Mouse (Mus musculus) adrenal gland, adult (tissue): ENCODE data around the gene Defb47.
A peak's percentile ranks its signal among the peaks of the same experiment; 100 is the strongest.

Experiments used
- DNase-seq, 2 experiments: peaks; one replicate each; pipeline ENCODE4 v3.0.0; 2022 to 2023; ENCODE audit warnings: low spot score in 1 of 2; ENCODE audit not compliant: inconsistent age in 2 of 2

Gene Defb47

DNA sequence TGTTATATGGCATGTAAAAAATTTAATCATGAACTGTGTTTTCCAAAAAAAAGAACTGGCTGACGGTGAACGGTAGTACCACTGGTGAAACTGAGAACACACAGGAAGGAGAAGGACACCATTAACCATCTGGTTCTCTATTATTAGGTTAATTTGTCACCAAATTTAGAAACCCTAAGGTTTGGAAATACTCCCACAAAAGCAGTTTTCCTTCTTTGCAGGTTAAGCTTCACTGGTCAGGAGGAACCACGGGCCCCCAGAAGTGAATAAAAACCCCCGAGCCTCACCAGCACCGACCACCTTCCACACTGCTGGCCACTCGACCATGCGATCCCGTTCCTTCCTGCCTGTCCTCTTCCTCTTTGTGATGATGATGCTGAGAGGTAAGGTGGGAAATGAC is at the start of gene Defb47:
Gene Defb47, plus strand, starts transcription at position 301 of the 400 bp plus-strand sequence.
- DNase-seq: no peak

DNA sequence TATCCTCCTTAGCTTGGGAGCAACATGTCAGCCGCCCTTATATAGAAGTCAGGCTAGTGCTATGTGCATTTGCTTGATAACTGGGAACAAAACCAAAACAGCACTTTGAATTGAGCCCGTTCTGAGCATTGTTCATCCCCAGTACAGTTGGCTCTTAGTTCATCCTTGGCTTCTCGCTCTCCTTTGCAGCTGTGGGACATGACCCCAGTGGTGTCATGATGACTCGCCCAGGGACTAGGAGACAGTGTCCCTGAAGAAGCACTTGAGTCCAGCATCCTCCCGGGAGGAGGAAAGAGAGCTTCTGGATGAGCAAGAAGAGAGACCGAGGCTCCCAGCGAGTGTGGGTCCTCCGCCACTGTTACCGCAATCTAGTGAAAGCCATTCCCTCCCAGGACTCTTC is 41.8 kb upstream of the Defb47 start:
- DNase-seq: no peak

DNA sequence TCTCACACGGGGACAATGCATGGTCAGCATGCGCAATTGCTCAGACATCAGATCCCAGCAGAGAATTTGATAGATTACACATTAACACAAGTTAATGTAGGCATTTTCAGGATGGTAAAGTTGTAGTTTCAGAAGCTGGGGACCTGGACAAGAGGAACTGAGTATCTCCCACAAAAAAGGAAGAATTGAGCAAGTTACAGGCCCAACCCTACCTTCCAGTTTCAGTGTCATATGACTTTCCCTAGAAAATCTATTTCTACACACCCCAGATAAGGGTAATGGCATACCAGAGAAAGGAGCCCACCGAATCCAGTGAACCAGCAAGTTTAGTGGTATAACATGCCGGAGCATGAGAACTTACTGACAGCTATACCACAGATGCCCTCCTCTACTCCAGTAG is 34.2 kb upstream of the Defb47 start:
- no peak for DNase-seq

DNA sequence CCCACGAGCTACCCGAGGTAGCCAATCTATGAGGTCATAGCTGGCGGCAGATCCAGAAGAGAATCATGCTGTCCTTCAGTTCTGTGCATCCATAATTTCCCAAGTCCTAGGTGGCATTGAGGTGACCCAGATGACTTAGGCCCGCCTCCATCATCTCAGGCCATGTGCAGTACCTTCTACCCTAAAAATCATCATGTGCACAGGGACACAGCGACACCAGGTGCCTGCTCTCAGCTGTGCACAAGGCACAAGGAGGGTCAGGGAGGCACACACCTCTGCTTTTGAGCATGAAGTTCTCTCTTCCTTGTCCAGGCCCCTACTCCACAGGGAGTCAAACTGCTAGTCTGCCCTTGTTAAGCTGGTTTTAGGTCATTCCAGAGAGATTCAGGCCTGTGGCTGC is 32.5 kb upstream of the Defb47 start:
- peak in 1 of 2 experiments; percentile 42 for DNase-seq

DNA sequence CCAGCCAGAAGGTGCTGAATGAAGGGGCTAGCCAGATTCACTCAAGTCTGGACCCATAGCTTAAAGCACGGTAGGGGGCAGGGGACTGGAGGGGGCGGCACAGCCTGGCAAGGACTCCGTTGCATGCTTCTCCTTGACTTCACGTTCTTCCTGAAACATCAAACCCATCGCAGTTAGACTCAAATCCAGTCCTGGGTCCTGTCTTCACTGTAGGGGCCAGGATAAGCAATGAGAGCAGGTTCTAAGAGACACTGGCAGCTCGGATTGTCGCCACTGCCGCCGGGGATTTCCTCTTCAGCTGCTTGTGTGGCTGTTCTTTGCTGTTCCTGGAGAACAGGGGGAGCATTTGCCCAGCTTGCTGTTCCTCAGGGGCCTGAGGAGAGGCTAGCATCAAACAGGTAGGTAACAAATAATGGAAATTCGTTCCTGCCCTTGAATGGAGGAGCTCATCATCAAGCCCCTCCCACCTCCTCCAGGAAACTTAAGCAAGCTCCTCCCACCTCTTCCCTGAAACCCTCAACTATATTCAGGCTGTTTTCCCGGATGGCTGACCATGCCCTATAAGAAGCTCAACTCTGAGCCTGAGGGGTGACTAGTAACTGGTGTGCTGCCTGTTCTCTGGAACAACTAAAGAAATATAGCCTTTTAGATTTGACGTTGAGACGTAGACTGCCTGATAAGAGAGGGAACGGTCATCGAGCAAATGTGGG is 31.9 kb upstream of the Defb47 start:
- DNase-seq: peak; percentile 15 to 62

DNA sequence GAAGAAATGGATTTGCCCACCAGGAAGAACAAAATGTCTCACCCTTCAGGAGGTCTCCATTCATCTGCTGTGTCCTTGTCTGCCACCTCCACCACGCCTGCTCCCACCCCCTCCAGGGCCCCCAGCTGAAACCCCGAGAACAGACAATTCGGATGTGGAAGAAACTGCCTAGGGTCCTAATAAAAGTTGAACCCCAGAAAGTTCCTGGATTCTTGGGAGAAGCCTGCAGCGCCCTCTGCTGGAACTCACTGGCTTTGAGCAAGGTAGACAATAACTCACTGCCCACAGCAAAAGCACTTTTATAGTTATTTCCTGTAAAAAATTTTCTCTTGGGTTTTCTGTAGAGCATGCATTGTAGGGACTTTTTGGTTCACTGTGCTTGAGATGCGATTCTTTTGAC is 22.8 kb upstream of the Defb47 start:
- DNase-seq: peak; percentile 65 to 88

DNA sequence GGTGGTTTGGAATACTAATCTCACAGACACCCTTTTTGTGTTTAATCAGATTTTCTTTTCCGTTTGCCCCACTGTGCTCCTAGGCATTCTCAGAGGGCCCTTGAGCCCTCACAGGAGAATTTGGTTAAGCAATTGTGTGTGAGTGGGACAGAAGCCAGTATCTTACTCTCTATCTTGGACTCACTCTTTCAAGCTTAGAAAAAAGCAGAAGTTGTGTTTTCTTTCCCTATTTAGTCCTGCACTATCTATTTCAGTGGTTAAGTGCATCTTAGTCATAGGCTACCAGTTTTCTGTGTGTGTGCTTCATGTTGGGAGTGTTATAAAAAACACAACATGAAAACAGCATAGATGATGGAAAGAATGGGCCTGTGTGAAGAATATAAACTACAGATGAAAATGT is 18.1 kb upstream of the Defb47 start:
- DNase-seq: no peak

DNA sequence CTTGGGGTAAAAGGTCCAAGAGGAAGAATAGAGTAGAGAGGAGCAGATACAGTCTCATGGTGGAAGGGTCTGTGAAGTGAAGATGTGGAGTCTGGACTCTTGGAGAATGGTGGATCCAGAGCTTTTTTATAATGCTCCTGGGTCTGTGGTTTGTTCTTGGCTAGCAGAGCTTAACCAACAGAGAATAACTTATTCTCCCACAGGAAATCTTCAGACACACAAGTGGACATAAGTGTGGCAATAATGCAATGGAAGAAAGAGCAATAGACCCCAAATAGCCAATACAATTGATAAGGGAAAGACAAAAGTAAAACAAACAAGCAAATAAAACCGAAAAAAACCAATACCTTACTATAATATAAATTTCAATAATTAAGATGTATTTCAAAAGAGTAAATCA is 13.5 kb upstream of the Defb47 start, which contains the start of gene Defb48:
Gene Defb48, minus strand, starts transcription at position 101 of the 400 bp plus-strand sequence.
- DNase-seq: no peak

DNA sequence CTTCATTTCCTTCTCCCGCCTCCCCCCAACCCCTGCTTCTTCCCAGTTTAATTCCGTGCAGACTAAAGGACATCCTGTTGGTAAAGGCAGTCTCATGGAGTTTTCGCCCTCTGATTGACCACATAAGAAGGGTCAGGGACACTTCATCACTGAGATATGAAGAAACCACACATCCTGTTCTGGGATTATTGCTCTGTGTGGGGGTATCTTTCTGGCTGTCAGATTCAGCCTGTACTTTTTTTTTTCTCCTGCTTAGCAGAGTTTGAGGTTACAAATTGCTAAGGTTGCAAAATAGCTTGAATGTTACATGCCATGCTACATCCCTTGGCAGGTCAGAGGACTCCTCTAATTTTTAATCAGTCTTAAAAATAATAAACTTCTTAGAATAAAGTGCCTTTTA is 6.6 kb upstream of the Defb47 start:
- no peak for DNase-seq

DNA sequence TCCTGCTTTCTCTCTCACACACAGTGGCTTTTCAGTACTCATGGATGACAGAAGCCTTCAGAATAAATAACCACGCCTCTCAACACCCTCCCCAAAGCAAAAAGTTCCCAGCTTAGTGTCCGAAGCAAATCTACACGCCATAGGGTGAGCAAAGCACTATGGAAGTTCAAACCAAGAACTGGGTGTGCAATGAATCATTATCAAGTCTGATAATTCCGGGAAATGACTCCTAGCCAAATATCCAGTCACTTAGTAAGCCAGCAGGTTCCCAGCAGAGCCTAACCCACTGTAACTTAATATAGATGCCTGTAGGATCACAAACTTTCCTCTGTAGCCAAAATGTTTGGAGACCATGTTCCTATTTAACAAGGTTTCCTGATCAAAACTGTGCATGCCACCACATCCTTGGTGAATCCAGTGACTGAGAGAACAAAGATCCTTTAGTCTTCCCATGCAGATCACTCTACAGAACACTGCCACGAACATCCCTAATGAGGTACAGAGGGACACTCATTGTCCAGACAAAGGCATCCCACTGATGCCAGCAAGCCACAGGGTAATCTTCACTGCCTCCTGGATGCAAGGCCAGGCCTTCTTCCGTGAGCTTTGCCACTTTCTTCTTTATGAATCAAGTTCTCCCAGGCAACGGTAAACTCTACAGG is 5.9 kb upstream of the Defb47 start:
- DNase-seq: no peak

DNA sequence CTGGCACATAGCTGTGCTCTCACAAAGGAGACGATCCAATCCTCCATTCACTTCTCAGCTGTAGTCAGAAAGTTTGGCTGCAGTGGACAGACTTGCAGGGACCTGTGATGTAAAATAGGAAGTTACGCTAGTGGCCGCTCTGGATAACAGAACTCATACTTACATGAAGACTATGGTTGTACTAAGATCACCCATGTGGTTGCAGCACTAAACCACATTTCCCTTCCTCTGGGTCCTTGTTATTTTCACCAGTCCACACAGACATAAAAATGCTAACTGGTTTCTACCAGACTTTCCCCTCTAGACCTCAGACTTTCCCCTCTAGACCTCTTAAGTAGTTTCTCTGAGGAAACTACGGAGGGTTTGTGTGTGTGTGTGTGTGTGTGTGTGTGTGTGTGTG is 1.1 kb downstream of the Defb47 start:
- no peak for DNase-seq

DNA sequence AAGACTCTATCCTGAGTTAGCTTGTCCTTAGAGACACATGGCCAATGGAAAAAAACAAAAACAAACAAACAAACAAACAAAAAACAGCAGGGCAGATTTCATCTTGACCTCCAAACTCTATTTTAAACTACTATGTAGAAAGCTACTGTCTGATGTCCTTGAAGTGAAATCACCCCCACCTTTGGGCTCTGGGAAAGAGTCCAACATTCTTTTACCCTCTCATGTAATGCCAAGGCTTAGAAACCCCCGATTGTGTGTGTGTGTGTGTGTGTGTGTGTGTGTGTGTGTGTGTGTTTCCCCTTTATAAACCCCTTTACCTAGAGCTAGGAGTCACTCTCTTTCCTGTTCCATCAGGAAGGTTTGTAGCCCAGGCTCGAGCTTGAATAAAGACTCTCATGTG is 4.7 kb downstream of the Defb47 start:
- peak; percentile 43 to 74 for DNase-seq

DNA sequence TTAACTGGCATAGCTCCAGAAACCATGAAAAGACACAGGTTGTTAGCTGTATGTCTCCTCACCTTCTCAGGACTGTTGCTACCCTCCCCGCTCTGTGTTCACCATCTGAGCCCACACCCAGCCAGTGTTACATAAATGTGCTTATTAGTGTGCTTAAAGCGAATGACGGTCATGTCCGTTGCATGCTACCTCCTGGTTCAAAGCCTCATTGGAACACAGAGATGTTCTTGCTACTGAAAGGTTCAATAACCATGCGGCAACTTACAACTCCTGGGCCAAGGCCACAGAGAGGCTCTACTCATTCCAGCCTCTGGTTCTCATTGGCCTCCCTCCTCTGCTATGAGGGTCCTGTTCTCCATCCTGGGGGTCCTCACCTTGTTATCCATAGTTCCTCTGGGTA is 13.6 kb downstream of the Defb47 start, which contains the start of gene Defb43:
Gene Defb43, plus strand, starts transcription at position 301 of the 400 bp plus-strand sequence.
- no peak for DNase-seq

DNA sequence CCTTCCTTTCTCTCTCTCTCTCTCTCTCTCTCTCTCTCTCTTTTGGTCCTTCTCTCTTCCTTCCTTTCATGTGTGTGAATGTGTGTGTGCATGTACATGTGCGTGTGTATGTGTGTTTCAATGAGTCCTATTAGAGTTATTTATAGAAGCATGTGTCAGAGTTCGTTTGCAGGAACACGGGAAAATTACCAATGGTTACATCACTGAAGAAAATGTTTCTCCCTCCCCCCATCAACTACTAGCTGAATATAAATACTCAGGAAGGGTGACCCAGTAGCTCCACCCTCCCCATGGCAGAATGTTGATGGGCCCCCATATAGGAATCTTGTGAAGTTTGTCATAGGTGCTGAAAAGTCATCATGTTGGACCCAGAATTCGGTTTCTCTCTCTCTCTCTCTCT is 15.2 kb downstream of the Defb47 start:
- DNase-seq: no peak

DNA sequence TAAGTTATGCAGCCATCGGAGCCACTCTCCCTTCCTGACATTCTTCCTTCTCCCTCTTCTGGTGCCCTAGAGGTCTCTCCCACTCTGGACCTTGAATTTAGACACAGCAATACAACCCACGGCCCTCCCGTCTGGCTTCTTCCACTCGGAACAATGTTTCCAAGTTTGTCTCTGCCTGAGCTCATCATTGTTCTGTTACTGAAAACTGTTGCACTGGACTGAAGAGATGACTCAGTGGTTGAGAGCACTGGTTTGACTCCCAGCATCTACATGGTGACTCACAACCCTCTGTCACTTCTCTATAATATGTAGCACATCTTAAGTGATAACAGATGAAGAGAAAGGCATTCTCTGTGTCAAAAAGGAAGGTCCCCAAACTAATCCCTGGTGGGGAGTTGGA is 16.8 kb downstream of the Defb47 start:
- no peak for DNase-seq

DNA sequence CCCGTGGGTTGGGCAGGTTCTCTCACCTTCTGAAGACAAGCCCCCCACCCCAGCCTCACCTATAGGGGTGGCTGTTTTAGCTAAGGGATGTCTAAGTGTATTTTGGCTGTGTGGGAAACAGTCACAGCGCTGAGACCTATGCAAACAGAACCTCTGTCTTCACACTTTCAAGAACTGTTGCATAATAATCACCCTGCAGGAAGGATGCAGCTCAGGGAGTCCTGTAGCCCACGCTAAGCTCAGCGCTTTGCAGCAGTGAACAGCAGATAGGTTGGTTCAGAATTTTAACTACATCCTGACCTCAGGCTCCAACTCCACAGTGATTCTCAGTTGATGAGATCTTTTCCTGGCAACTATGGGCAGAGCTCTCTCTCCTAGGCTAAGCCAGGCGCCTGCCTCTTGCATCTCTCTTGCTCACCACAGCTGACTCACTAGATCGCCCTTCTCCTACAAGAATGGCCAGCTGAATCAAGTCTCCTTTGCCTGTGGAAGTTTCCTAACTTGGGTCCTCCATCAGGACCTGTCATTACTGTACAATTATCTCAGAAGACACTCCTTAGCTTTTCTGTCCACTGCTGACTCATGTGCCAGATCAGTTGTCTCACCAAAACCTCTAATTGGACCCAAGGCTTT is 22.8 kb downstream of the Defb47 start:
- peak in 1 of 2 experiments; percentile 30 for DNase-seq

DNA sequence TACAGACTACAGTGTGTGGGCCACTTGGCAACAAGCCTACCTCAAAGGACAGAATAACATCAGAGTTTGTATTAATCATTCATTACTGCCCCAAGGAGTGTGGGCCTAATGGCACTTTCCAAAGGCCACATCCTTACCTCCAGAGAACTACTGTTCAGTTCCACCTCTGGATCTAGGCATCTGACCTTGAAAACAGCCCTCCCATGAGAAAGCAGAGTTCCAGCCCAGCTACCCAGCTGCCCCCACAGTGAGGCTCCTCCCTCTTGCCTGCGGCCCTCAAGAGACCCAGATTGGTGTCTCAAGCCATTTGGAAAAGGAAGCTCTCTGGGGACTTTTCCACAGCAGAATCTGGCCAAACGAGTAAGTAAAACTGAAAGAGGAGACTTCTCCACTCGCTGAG is 48.8 kb downstream of the Defb47 start, which contains the start of gene Defb42:
Gene Defb42, plus strand, starts transcription at position 301 of the 400 bp plus-strand sequence.
- DNase-seq: no peak

DNA sequence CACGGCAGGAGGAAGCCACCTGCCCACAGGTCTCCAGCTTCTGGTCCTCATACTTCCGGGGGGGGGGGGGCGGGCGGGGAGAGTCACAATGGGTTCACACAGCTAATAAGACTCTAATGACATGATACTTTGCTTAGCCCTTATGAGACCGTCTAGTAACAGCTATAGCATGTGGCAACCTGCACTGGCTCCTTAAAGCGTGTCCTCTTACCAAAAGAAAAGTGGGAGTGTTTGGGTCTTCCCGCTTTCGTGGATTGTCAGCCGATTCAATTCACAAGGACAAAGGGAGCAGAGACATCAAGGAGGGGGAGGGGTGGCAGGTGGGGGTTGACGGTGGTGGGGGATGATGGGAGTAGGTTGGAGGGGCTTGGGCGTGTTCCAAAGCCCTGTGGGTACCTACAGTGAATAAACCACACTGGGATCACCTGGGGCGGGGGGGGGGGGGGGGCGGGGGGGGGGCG is 52.1 kb downstream of the Defb47 start, which contains the start of gene Defb30:
Gene Defb30, minus strand, starts transcription at position 51 of the 461 bp plus-strand sequence.
- DNase-seq: no peak
